Mouse (Mus musculus) CH12.LX (cell line): ENCODE results near the gene Rab1b. TPM values are rescaled to one million over a fixed set of nuclear protein-coding genes. Genes with fewer than 3 reads are reported as not detected.

Experiments
- DNase-seq: peaks from one replicate; pipeline ENCODE4 v3.0.0-alpha.2; 2013; ENCODE audit errors: extremely low read depth
- H3K27ac ChIP-seq: 2 replicates; pipeline ENCODE4 v1.5.1; 2012; ENCODE audit warnings: low read depth, mild to moderate bottlenecking, control low read depth, moderate library complexity; ENCODE audit not compliant: insufficient read depth
- H3K27me3 ChIP-seq: replicated peaks from 2 replicates; pipeline ENCODE3; 2012; ENCODE audit warnings: inconsistent platforms
- H3K36me3 ChIP-seq, 2 experiments: replicated peaks in 1 of 2; 2 replicates each; pipeline versions ENCODE3 to v1.6.1; 2012; ENCODE audit warnings: inconsistent platforms in 1 of 2, low read length in 1 of 2, mild to moderate bottlenecking in 1 of 2, mixed read lengths in 1 of 2, moderate library complexity in 1 of 2; ENCODE audit not compliant: control insufficient read depth in 1 of 2, insufficient read depth in 1 of 2
- H3K4me1 ChIP-seq, 2 experiments: 2 replicates each; pipeline ENCODE4 v1.6.1; 2012; ENCODE audit warnings: inconsistent platforms in 1 of 2, moderate library complexity in 1 of 2; ENCODE audit not compliant: insufficient read depth in 2 of 2, control insufficient read depth in 1 of 2
- H3K4me2 ChIP-seq: 2 replicates; pipeline ENCODE4 v1.6.1; 2012; ENCODE audit warnings: low read depth, mild to moderate bottlenecking, control low read depth; ENCODE audit not compliant: poor library complexity, insufficient read depth, severe bottlenecking
- H3K4me3 ChIP-seq, 3 experiments: fragments of 150-350 bp in 1 of 3; sonication (generic) in 1 of 3; replicated peaks in 1 of 3; 2 replicates each; pipeline versions ENCODE3 to v1.5.1; 2011 to 2012; ENCODE audit warnings: low read depth in 2 of 3, low read length in 2 of 3, mild to moderate bottlenecking in 2 of 3, moderate library complexity in 2 of 3, control low read depth in 1 of 3, improper control_type of control experiment in 1 of 3, inconsistent platforms in 1 of 3, mixed read lengths in 1 of 3; ENCODE audit not compliant: poor library complexity in 1 of 3
- H3K79me2 ChIP-seq: replicated peaks from 2 replicates; pipeline ENCODE4 v1.6.1; 2012; ENCODE audit warnings: mild to moderate bottlenecking, moderate library complexity; ENCODE audit not compliant: control insufficient read depth, poor library complexity, insufficient read depth, severe bottlenecking; ENCODE audit errors: extremely low read depth
- H3K9ac ChIP-seq: 2 replicates; pipeline ENCODE4 v1.6.1; 2012; ENCODE audit warnings: low read depth, mild to moderate bottlenecking, control low read depth, moderate library complexity; ENCODE audit not compliant: insufficient read depth
- H3K9me3 ChIP-seq: replicated peaks from 2 replicates; pipeline ENCODE3; 2012; ENCODE audit warnings: low read length, inconsistent platforms, mixed read lengths
- CHD1 ChIP-seq: IDR thresholded peaks from 2 replicates; pipeline ENCODE4 v1.6.1; 2012; ENCODE audit warnings: low read depth, low read length, improper control_type of control experiment, inconsistent platforms
- CHD2 ChIP-seq: IDR thresholded peaks from 2 replicates; pipeline ENCODE4 v1.6.1; 2011; ENCODE audit warnings: low read length, improper control_type of control experiment
- E2F4 ChIP-seq: IDR thresholded peaks from 2 replicates; pipeline ENCODE4 v1.6.1; 2011; ENCODE audit warnings: low read depth, low read length, improper control_type of control experiment; ENCODE audit not compliant: insufficient replicate concordance
- ELF1 ChIP-seq: IDR thresholded peaks from 2 replicates; pipeline ENCODE4 v1.6.1; 2014; ENCODE audit warnings: low read depth, mild to moderate bottlenecking, inconsistent platforms, low read length, improper control_type of control experiment
- EP300 ChIP-seq: IDR thresholded peaks from 2 replicates; pipeline ENCODE4 v1.6.1; 2011; ENCODE audit warnings: low read length, improper control_type of control experiment
- GABPA ChIP-seq: IDR thresholded peaks from 2 replicates; pipeline ENCODE4 v1.6.1; 2012; ENCODE audit warnings: low read depth, low read length, improper control_type of control experiment, inconsistent platforms; ENCODE audit not compliant: insufficient replicate concordance
- HCFC1 ChIP-seq: IDR thresholded peaks from 2 replicates; pipeline ENCODE4 v1.6.1; 2012; ENCODE audit warnings: low read depth, mild to moderate bottlenecking, inconsistent platforms, low read length, improper control_type of control experiment
- IRF4 ChIP-seq: IDR thresholded peaks from 2 replicates; pipeline ENCODE4 v1.6.1; 2014; ENCODE audit warnings: low read depth, mild to moderate bottlenecking, inconsistent platforms, low read length, improper control_type of control experiment
- JUND ChIP-seq: conservative IDR thresholded peaks from 2 replicates; pipeline ENCODE4 v1.6.1; 2011; ENCODE audit warnings: low read depth, low read length, improper control_type of control experiment
- KAT2A ChIP-seq: IDR thresholded peaks from 2 replicates; pipeline ENCODE4 v1.6.1; 2012; ENCODE audit warnings: low read length, improper control_type of control experiment, inconsistent platforms; ENCODE audit not compliant: insufficient replicate concordance
- MAFK ChIP-seq: IDR thresholded peaks from 2 replicates; pipeline ENCODE4 v1.6.1; 2011; ENCODE audit warnings: low read length, improper control_type of control experiment; ENCODE audit not compliant: insufficient replicate concordance
- MAZ ChIP-seq: IDR thresholded peaks from 2 replicates; pipeline ENCODE4 v1.6.1; 2012; ENCODE audit warnings: low read depth, mild to moderate bottlenecking, inconsistent platforms, low read length, improper control_type of control experiment, moderate library complexity
- MEF2A ChIP-seq: IDR thresholded peaks from 2 replicates; pipeline ENCODE4 v1.6.1; 2014; ENCODE audit warnings: low read depth, mild to moderate bottlenecking, inconsistent platforms, low read length, improper control_type of control experiment, borderline replicate concordance
- MXI1 ChIP-seq: IDR thresholded peaks from 2 replicates; pipeline ENCODE4 v1.6.1; 2011; ENCODE audit warnings: mild to moderate bottlenecking, low read depth, low read length, improper control_type of control experiment
- MYC ChIP-seq: IDR thresholded peaks from 2 replicates; pipeline ENCODE4 v1.6.1; 2011; ENCODE audit warnings: low read depth, mild to moderate bottlenecking, improper control_type of control experiment, low read length
- NELFE ChIP-seq: IDR thresholded peaks from 2 replicates; pipeline ENCODE4 v1.6.1; 2011; ENCODE audit warnings: low read depth, low read length, improper control_type of control experiment
- POLR2A ChIP-seq: IDR thresholded peaks from 2 replicates; pipeline ENCODE4 v1.6.1; 2011; ENCODE audit warnings: low read depth, mild to moderate bottlenecking, improper control_type of control experiment, low read length
- RAD21 ChIP-seq: IDR thresholded peaks from 2 replicates; pipeline ENCODE4 v1.6.1; 2011; ENCODE audit warnings: low read depth, mild to moderate bottlenecking, low read length, improper control_type of control experiment, moderate library complexity
- SIN3A ChIP-seq: IDR thresholded peaks from 2 replicates; pipeline ENCODE4 v1.6.1; 2012; ENCODE audit warnings: low read length, improper control_type of control experiment, inconsistent platforms
- SMC3 ChIP-seq: IDR thresholded peaks from 2 replicates; pipeline ENCODE4 v1.6.1; 2011; ENCODE audit warnings: low read depth, low read length, improper control_type of control experiment
- TBP ChIP-seq: conservative IDR thresholded peaks from 2 replicates; pipeline ENCODE4 v1.6.1; 2011; ENCODE audit warnings: low read depth, low read length, improper control_type of control experiment
- TCF12 ChIP-seq: IDR thresholded peaks from 2 replicates; pipeline ENCODE4 v1.6.1; 2014; ENCODE audit warnings: low read depth, mild to moderate bottlenecking, inconsistent platforms, low read length, improper control_type of control experiment
- USF1 ChIP-seq: IDR thresholded peaks from 2 replicates; pipeline ENCODE4 v1.6.1; 2014; ENCODE audit warnings: low read depth, mild to moderate bottlenecking, inconsistent platforms, low read length, improper control_type of control experiment
- USF2 ChIP-seq: conservative IDR thresholded peaks from 2 replicates; pipeline ENCODE4 v1.6.1; 2011; ENCODE audit warnings: low read depth, low read length, improper control_type of control experiment
- ZKSCAN1 ChIP-seq: IDR thresholded peaks from 2 replicates; pipeline ENCODE4 v1.6.1; 2012; ENCODE audit warnings: low read depth, inconsistent platforms, low read length, improper control_type of control experiment, borderline replicate concordance
- ZNF384 ChIP-seq: IDR thresholded peaks from 2 replicates; pipeline ENCODE4 v1.6.1; 2012; ENCODE audit warnings: low read depth, low read length, improper control_type of control experiment, inconsistent platforms
- dilution Hi-C: fragments of 300-500 bp; cut with MboI; formaldehyde crosslinking; loops from 2 replicates; pipeline ENCODE4 v1.14.3; 2020; ENCODE audit warnings: low sequenced_read_pairs; ENCODE audit not compliant: extremely low pct_unique_long_range_greater_than_20kb, extremely low pct_ligation_motif_present
- in situ Hi-C: fragments of 300-500 bp; cut with MboI; formaldehyde crosslinking; loops from 3 replicates; pipeline ENCODE4 v1.14.3; 2019; ENCODE audit warnings: low sequenced_read_pairs, low pct_ligation_motif_present, low pct_unique_long_range_greater_than_20kb, mixed read lengths
- polyA plus RNA-seq: library from polyadenylated mRNA; unstranded; fragments of >175 nt; gene quantifications from 2 replicates; pipeline ENCODE4 v1.2.1, GENCODE M21; 2012; ENCODE audit warnings: low read depth; ENCODE audit not compliant: insufficient read length
- total RNA-seq, 2 experiments: library from RNA; depleted of rRNA; stranded (reverse); fragments of 300-350 nt in 1 of 2; fragments of >200 nt in 1 of 2; gene quantifications; 2 replicates each; pipeline ENCODE4 v1.2.3; 2012 to 2014

Gene Rab1b
- total and polyA plus RNA-seq, 3 experiments = 78.4 to 88.3 (median 87.1) TPM

GRCm38 (mm10) chr19:5069978-5070377 is 36.9 kb downstream of the Rab1b start:
- DNase-seq = no peak
- Histone ChIP-seq H3K4me2 (no peak overlapping the region), H3K27ac (no peak overlapping the region), H3K36me3 (no peaks in the 10 kb centered on the region), H3K4me3 (no peak overlapping the region), H3K4me1 (peaks cover 8 to 23% of the 10 kb centered on the region in 2 experiments; a peak in 3 of 4 replicates), H3K9ac (no peak overlapping the region), H3K9me3 (no peaks in the 10 kb centered on the region), H3K27me3 (peaks cover 84% of the 10 kb centered on the region), H3K79me2 (no peaks in the 10 kb centered on the region)
- dilution Hi-C loops (no loop called here), in situ Hi-C loops (no loop called here)
- no peak for TF ChIP-seq CHD2
- TF ChIP-seq TBP = no peak
- no peak for TF ChIP-seq POLR2A
- no peak for TF ChIP-seq RAD21
- TF ChIP-seq GABPA = no peak
- TF ChIP-seq ELF1 = no peak
- no peak for TF ChIP-seq E2F4
- no peak for TF ChIP-seq MXI1
- TF ChIP-seq TCF12 = no peak
- TF ChIP-seq CHD1 = no peak
- no peak for TF ChIP-seq NELFE
- TF ChIP-seq JUND = no peak
- TF ChIP-seq USF1 = no peak
- no peak for TF ChIP-seq ZNF384
- no peak for TF ChIP-seq SIN3A
- TF ChIP-seq MAFK = no peak
- no peak for TF ChIP-seq MEF2A
- TF ChIP-seq SMC3 = no peak
- no peak for TF ChIP-seq MYC

DNA sequence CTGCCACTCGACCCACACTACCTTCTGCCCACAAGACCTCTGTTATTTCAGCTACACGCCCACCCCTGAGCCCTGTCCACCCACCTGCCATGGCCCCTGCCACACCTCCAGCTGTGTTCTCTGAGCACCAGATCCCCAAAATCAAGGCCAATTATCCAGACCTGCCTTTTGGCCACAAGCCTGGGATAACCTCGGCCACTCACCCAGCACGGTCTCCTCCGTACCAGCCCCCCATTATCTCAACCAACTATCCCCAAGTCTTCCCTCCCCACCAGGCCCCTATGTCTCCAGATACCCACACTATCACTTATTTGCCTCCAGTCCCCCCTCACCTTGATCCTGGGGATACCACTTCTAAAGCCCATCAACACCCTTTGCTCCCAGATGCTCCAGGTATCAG is 37.4 kb downstream of the Rab1b start:
- Histone ChIP-seq H3K27ac (no peak overlapping the region), H3K36me3 (no peaks in the 10 kb centered on the region), H3K27me3 (peaks cover 85% of the 10 kb centered on the region), H3K4me2 (no peak overlapping the region), H3K4me3 (no peak overlapping the region), H3K9ac (no peak overlapping the region), H3K4me1 (peaks cover 6 to 23% of the 10 kb centered on the region in 2 experiments; a peak in 3 of 4 replicates), H3K9me3 (no peaks in the 10 kb centered on the region), H3K79me2 (no peaks in the 10 kb centered on the region)
- dilution Hi-C loops = no loop called here
- in situ Hi-C loops = no loop called here
- TF ChIP-seq HCFC1 = no peak
- TF ChIP-seq MYC = no peak
- no peak for TF ChIP-seq MAZ
- no peak for TF ChIP-seq EP300
- TF ChIP-seq MXI1 = no peak
- no peak for TF ChIP-seq MAFK
- TF ChIP-seq NELFE = no peak
- no peak for TF ChIP-seq GABPA
- no peak for TF ChIP-seq CHD1
- no peak for TF ChIP-seq USF2
- no peak for TF ChIP-seq KAT2A
- no peak for TF ChIP-seq IRF4
- no peak for TF ChIP-seq SMC3
- no peak for TF ChIP-seq E2F4
- no peak for TF ChIP-seq ZKSCAN1
- DNase-seq = no peak
